Mouse (Mus musculus): ENCODE measurements around the gene Slit1.

GRCm38 (mm10) chr19:41634999-41635398 is 108.5 kb downstream of the Slit1 start:
- no peak for TF ChIP-seq POLR2A (IDR thresholded peaks at IDR 0.05; ENCODE audit: control insufficient read depth, extremely low read depth, insufficient read depth, low read length, poor library complexity)
- no peak for TF ChIP-seq CTCF (IDR thresholded peaks at IDR 0.05; ENCODE audit: borderline replicate concordance, control insufficient read depth, extremely low read depth, insufficient read depth, low read length, poor library complexity)
